Mouse (Mus musculus) hindbrain, embryonic 15.5 days (tissue): ENCODE results near the gene Gm9733. TPM values are rescaled to one million over a fixed set of nuclear protein-coding genes. Genes with fewer than 3 reads are reported as not detected.
"Not testable (repeated sequence)": the region's sequence is repeated elsewhere in the genome, so short reads cannot be mapped to it uniquely, and the experiment has no call there.

Experiments used
- ATAC-seq: fragments of 200-750 bp; cut with Nextera tagmentation; 2 replicates; pipeline ENCODE4 v1.8.0; 2017; ENCODE audit warnings: low read depth, moderate number of reproducible peaks, moderate TSS enrichment; ENCODE audit not compliant: low FRiP score
- H3K27ac ChIP-seq: fragments of 300-500 bp; sonication (generic); replicated peaks from 2 replicates; pipeline ENCODE4 v1.5.1; 2015; ENCODE audit warnings: mild to moderate bottlenecking, inconsistent platforms
- H3K27me3 ChIP-seq: fragments of 300-500 bp; sonication (generic); 2 replicates; pipeline ENCODE4 v1.6.1; 2015; ENCODE audit warnings: control low read depth, inconsistent platforms
- H3K36me3 ChIP-seq: fragments of 300-500 bp; sonication (generic); 2 replicates; pipeline ENCODE4 v1.6.1; 2015; ENCODE audit warnings: control low read depth, inconsistent platforms
- H3K4me1 ChIP-seq: fragments of 300-500 bp; sonication (generic); replicated peaks from 2 replicates; pipeline ENCODE4 v1.6.1; 2015; ENCODE audit warnings: control low read depth, inconsistent platforms
- H3K4me2 ChIP-seq: fragments of 300-500 bp; sonication (generic); 2 replicates; pipeline ENCODE4 v1.6.1; 2015; ENCODE audit warnings: moderate library complexity, mild to moderate bottlenecking, inconsistent platforms
- H3K4me3 ChIP-seq: fragments of 300-500 bp; sonication (generic); 2 replicates; pipeline ENCODE4 v1.5.1; 2015; ENCODE audit warnings: mild to moderate bottlenecking, inconsistent platforms
- H3K9ac ChIP-seq: fragments of 300-500 bp; sonication (generic); 2 replicates; pipeline ENCODE4 v1.6.1; 2015; ENCODE audit warnings: inconsistent platforms
- H3K9me3 ChIP-seq: fragments of 300-500 bp; sonication (generic); 2 replicates; pipeline ENCODE4 v1.6.1; 2016; ENCODE audit warnings: control low read depth, inconsistent platforms
- WGBS: fragments of 180-500 bp; shearing (Covaris S2); methylation state at CpG from one replicate; pipeline ENCODE4 v1.1.7; 2015; 5-methylcytosine and 5-hydroxymethylcytosine counted together
- polyA plus RNA-seq: library from polyadenylated mRNA; unstranded; fragments of >200 nt; fragmentation: Nextera tagmentation; extraction: Ambion mirVana; gene quantifications from 2 replicates; pipeline ENCODE4 v1.2.1, GENCODE M21; 2015

Gm9733 gene
- polyA plus RNA-seq: not detected in 2 replicates

DNA sequence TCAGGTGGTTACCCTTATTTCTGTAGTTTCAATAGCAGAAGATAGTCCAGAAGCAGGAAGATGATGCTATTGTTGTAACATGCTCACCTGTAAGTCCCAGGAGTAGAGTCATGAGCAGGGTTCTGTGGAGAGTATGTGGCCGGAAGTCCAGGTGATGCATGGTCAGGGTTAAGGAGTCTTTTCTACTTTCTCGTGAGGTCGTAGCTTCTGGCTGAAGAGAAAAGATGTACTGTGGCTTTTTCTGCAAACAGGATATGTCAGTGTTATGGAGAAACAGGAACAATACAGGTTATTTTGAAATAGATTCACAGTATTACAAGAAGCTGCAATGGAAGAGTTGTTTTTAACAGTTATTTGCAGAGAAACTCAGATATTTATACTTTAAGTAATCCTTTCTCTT is at the start of gene Gm9733:
TSS of gene Gm9733 (minus strand) at position 240 of the 400 bp plus-strand sequence.
- H3K4me2 ChIP-seq: no peak within 1 kb of the TSS
- ATAC-seq: no peak
- no peak within 1 kb of the TSS for H3K4me3 ChIP-seq
- H3K27me3 ChIP-seq: no peaks in the 10 kb centered on the region
- H3K9ac ChIP-seq: no peak within 1 kb of the TSS
- H3K4me1 ChIP-seq: no peaks in the 10 kb centered on the region
- H3K36me3 ChIP-seq: no peaks in the 10 kb centered on the region
- no peaks in the 10 kb centered on the region for H3K9me3 ChIP-seq
- WGBS: 90% methylated on average over 3 of the region's 3 CpGs
- no peak within 1 kb of the TSS for H3K27ac ChIP-seq

DNA sequence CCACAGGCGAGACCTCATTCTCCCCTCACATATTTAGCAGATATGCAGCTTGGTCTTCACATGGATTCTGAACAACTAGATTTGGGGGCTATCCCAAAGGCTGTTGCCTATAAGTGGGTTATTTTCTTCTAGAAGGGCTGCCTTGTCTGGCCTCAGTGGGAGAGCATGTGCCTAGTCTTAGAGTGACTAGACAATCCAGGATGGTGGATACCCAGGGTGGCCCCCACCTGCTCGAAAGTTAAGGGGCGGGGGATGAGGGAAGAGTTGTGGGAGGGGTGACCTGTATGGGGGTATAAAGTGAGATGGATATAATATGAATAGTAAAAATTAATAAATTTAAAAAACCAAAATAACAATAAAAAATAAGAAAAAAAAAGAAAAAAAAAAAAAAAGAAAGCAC is 23.6 kb upstream of the Gm9733 start:
- 85% methylated on average over 3 of the region's 3 CpGs for WGBS
- not testable (repeated sequence) for H3K4me1 ChIP-seq, ATAC-seq, H3K36me3 ChIP-seq, H3K9ac ChIP-seq, H3K4me3 ChIP-seq, H3K27me3 ChIP-seq, H3K4me2 ChIP-seq, H3K9me3 ChIP-seq, H3K27ac ChIP-seq

DNA sequence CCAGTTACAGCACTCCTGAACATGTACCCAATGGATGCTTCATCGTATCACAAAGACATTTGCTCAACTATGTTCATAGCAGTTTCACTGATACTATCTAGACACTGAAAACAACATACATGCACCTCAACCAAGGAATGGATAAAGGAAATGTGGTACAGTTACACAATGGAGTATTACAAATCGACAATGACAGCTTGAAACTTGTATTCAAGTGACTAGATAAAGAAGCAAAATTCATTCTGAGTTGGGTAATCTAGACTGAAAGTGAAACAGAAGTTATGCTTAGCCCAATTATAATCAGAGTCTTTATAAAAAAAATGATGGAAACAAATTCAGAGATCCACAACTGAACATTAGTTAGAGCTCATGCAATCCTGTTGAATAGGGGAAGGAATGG is 18.2 kb upstream of the Gm9733 start:
- not testable (repeated sequence) for H3K4me3 ChIP-seq, H3K27ac ChIP-seq, H3K9ac ChIP-seq, H3K27me3 ChIP-seq, ATAC-seq, H3K4me2 ChIP-seq, H3K9me3 ChIP-seq, H3K4me1 ChIP-seq, H3K36me3 ChIP-seq
- WGBS: 93% methylated on average over 1 of the region's 2 CpGs

- not testable (repeated sequence) for H3K4me3 ChIP-seq, H3K9me3 ChIP-seq, H3K4me2 ChIP-seq, H3K4me1 ChIP-seq, H3K36me3 ChIP-seq, H3K27me3 ChIP-seq, H3K27ac ChIP-seq, ATAC-seq, H3K9ac ChIP-seq
- 68% methylated on average over 3 of the region's 3 CpGs for WGBS
These were observed 13.5 kb upstream of the Gm9733 start for GRCm38 (mm10) chr3:15345606-15346005.

DNA sequence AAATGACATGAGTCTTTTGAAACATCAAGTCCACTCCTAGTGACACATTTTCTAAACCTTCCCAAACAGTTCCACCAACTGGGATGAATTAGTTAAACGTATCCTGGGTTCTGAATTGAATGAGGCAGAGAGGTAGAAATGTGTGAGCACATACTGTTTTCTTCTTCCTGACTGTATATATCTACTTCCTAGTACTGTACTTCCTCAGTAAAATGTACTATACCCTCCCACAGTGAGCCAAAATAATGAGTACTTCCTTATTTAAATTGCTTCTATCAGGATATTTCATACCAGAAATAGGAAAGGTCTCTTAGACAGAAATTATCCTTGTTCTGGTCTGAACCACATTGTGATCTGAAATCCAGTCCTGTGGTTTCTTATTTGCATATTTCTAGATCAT is 8.2 kb upstream of the Gm9733 start:
- Histone ChIP-seq H3K4me2 (no peak overlapping the region), H3K36me3 (no peaks in the 10 kb centered on the region), H3K27ac (no peak overlapping the region), H3K4me1 (no peaks in the 10 kb centered on the region), H3K27me3 (no peaks in the 10 kb centered on the region), H3K9ac (no peak overlapping the region), H3K9me3 (no peaks in the 10 kb centered on the region), H3K4me3 (no peak overlapping the region)
- no peak for ATAC-seq
- 63% methylated on average over 1 of the region's 1 CpGs for WGBS

- Histone ChIP-seq H3K9me3 (no peaks in the 10 kb centered on the region), H3K9ac (no peak overlapping the region), H3K4me3 (no peak overlapping the region), H3K27ac (no peak overlapping the region), H3K27me3 (no peaks in the 10 kb centered on the region), H3K4me1 (no peaks in the 10 kb centered on the region), H3K4me2 (no peak overlapping the region), H3K36me3 (no peaks in the 10 kb centered on the region)
- WGBS: 66% methylated on average over 2 of the region's 2 CpGs
- no peak for ATAC-seq
These were observed 2.1 kb upstream of the Gm9733 start for GRCm38 (mm10) chr3:15334182-15334581.

DNA sequence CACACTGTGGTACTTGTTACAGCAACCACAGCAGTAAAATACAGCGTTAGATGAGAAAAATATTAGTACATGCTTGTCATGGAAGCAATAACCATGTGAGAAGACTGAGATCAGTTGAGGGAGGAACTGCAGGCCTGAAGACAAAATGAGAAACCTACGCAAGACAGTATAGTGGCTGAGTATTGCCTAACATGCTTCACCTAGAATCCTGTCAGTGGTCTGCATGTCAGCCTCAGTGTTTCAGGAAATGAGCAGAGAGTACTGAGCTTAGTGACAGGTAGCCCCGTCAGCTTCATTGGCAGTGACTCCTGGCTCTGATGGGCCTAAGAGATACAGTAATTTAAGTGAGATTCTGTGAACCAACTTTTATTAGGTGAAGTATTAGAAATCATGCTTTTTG is 557 bp downstream of the Gm9733 start:
- Histone ChIP-seq H3K27me3 (no peaks in the 10 kb centered on the region), H3K4me1 (no peaks in the 10 kb centered on the region), H3K4me3 (no peak overlapping the region), H3K9me3 (no peaks in the 10 kb centered on the region), H3K9ac (no peak overlapping the region), H3K36me3 (no peaks in the 10 kb centered on the region), H3K4me2 (no peak overlapping the region), H3K27ac (no peak overlapping the region)
- 77% methylated on average over 3 of the region's 3 CpGs for WGBS
- ATAC-seq: no peak

DNA sequence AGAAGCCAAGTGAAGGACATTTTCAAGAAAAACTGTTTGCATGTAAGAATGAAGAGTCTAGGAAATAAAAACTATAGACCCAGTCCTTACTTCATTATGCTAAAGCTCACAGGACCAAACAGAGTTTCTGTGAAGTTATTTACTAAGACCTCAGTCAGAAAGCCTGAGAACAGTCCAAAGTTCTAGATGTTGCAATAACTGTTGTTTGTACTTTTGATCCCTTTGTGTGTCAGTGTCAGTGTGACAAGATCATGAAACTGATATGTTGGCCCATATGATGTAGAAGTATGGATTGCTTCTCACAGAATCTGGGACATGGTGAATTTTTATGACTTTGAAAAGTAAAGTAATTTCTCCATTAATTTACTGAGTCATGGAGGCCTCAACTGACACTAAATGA is 2.6 kb downstream of the Gm9733 start:
- Histone ChIP-seq H3K27me3 (no peaks in the 10 kb centered on the region), H3K4me1 (no peaks in the 10 kb centered on the region), H3K36me3 (no peaks in the 10 kb centered on the region), H3K27ac (no peak overlapping the region), H3K9me3 (no peaks in the 10 kb centered on the region), H3K4me2 (no peak overlapping the region), H3K9ac (no peak overlapping the region), H3K4me3 (no peak overlapping the region)
- no peak for ATAC-seq

DNA sequence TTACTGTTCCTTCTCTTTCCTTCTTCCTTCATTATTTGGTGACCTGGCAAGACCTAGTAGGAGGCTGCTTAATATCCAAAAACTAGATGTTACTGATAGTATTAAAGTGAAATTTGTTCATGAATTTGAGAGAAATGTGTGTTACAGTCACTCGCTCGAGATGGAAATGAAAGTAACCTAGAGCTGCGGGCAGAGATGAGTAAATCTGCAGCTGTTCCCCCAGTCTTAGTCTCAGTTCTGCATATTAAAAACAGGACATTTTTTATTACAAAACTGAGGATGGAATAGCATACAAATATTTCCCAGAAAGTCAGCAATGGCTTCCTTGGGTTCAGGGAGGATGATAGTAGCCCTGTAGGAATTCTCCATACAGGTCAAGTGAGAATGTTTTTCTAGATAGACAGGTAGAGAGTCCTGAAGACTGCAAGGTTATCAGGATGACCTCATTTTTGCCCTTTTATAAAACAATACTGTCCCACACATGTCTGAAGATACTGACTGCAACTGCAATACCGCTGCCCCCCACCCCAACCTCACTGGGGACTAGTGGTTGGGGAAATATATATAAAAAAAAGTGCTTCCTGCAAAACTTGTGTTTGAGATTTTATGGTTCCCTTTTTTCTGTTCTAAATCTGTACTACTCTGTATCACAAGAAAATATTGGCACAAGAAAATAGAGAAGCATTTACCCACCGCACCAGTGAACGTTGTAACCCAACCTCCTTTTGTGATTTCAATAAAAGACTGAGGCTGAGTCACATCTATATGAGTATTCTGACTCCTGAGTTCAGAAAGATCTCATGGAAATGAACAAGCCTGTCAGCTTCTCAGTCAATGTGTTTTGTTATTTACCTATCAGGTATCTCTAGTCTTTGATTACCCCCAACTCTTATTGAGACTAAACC is 47.4 kb downstream of the Gm9733 start:
- no peak for ATAC-seq
- Histone ChIP-seq H3K9ac (no peak overlapping the region), H3K9me3 (no peaks in the 10 kb centered on the region), H3K4me3 (no peak overlapping the region), H3K4me1 (no peaks in the 10 kb centered on the region), H3K27me3 (no peaks in the 10 kb centered on the region), H3K27ac (no peak overlapping the region), H3K4me2 (no peak overlapping the region), H3K36me3 (no peaks in the 10 kb centered on the region)
- 93% methylated on average over 6 of the region's 6 CpGs for WGBS

DNA sequence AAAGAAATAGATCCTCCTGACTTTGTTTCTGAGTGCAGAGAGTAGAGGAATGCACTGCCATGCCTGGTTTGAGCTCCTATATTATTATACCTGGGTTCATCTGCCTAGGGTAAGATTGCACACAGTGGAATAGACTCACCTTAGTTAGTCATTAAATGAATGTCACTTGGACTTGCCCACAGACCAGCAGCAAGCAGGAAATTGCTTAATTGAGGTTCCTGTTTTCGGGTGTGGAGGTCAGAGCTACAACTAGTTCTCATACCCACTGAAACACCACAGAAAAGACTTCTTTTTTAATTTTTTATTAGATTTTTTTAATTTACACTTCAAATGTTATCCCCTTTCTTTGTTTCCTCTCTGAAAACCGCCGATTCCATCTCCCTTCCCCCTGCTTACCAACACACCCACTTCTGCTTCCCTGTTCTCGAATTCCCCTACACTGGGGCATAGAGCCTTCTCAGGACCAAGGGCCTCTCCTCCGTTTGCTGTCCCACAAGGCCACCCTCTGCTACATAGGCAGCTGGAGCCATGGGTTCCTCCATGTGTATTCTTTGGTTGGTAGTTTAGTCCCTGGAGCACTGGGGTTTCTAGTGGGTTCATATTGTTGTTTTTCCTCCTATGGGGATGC is 56.1 kb downstream of the Gm9733 start:
- 86% methylated on average over 5 of the region's 5 CpGs for WGBS
- ATAC-seq: no peak

GRCm38 (mm10) chr3:15264450-15264849 is 67.7 kb downstream of the Gm9733 start:
- Histone ChIP-seq H3K4me2 (no peak overlapping the region), H3K4me1 (no peaks in the 10 kb centered on the region), H3K4me3 (no peak overlapping the region), H3K9me3 (no peaks in the 10 kb centered on the region), H3K27me3 (no peaks in the 10 kb centered on the region), H3K27ac (no peak overlapping the region), H3K9ac (no peak overlapping the region), H3K36me3 (no peaks in the 10 kb centered on the region)
- ATAC-seq: no peak
- WGBS: 9% methylated on average over 3 of the region's 3 CpGs

More for the DNA sequence above, 56.1 kb downstream of the Gm9733 start:
- Histone ChIP-seq H3K27me3 (no peaks in the 10 kb centered on the region), H3K36me3 (no peaks in the 10 kb centered on the region), H3K4me1 (no peaks in the 10 kb centered on the region), H3K4me3 (no peak overlapping the region), H3K9me3 (no peaks in the 10 kb centered on the region), H3K4me2 (no peak overlapping the region), H3K9ac (no peak overlapping the region), H3K27ac (no peak overlapping the region)

DNA sequence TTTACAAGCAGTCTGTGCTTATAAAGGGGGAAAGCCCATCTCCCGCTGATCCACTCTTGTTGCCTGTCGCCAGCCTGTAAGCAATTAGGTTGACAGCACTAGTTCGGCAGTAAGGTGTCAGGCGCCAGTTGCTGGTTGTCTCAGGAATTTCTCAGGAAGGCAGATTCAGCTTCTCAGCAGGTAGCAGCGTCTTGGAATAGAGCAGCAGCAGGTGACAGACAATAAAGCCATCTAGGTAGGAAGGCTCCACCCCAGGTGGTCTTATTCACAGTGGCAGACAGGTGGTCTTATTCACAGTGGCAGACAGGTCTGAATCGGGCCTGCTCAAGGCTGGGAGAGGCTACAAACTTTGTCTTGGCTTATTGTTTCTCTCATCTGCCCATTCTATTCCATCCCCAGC is 76.4 kb downstream of the Gm9733 start:
- no peak overlapping the region for H3K9ac ChIP-seq
- 75% methylated on average over 6 of the region's 6 CpGs for WGBS
- ATAC-seq: no peak
- H3K4me2 ChIP-seq: no peak overlapping the region
- H3K27me3 ChIP-seq: no peaks in the 10 kb centered on the region
- no peaks in the 10 kb centered on the region for H3K4me1 ChIP-seq
- H3K9me3 ChIP-seq: no peaks in the 10 kb centered on the region
- H3K4me3 ChIP-seq: no peak overlapping the region
- H3K36me3 ChIP-seq: no peaks in the 10 kb centered on the region
- H3K27ac ChIP-seq: no peak overlapping the region
